Mouse (Mus musculus): ENCODE measurements at regions not wholly inside any gene's neighbourhood (a gene's known extent, or its start where the extent isn't known, plus 50 kb on each side); places are given as distances from the start of the nearest gene placed in this dataset.

- TF ChIP-seq CTCF (conservative IDR thresholded peaks at IDR 0.05; ENCODE audit: low read length) (no peak), NANOG (IDR thresholded peaks at IDR 0.05; ENCODE audit: borderline replicate concordance, low read length) (no peak)
Measured at GRCm38 (mm10) chr15:42372704-42373286, 2238.6 kb downstream of the 9330182O14Rik start.
